Mouse (Mus musculus) Patski (cell line): Measurements from ENCODE around the gene Gm14525. TPM values are rescaled to one million over a fixed set of nuclear protein-coding genes. Genes with fewer than 3 reads are reported as not detected.
"Not testable (repeated sequence)": the region's sequence is repeated elsewhere in the genome, so short reads cannot be mapped to it uniquely, and the experiment has no call there.

Experiments used
- ATAC-seq: fragments of 100-300 bp; one replicate; pipeline ENCODE4 v1.8.0; 2021
- CTCF ChIA-PET: fragments of 350-600 bp; sonication (Branson Sonifier 250); formaldehyde crosslinking; loops from one replicate; lab custom pipeline; 2022; ENCODE audit warnings: inconsistent platforms; lab: Charles Lee
- POLR2A ChIA-PET: fragments of 350-600 bp; sonication (Branson Sonifier 250); formaldehyde crosslinking; loops from one replicate; lab custom pipeline; 2022; ENCODE audit warnings: antibody characterized with exemption, inconsistent platforms; lab: Charles Lee
- DNase-seq: peaks from one replicate; pipeline ENCODE4 v3.0.0-alpha.2; 2011; ENCODE audit warnings: low read depth, low spot score
- H3K27me3 ChIP-seq: fragments of 371-371 bp; one replicate; pipeline ENCODE4 v1.5.1; 2021
- in situ Hi-C: fragments of 300-500 bp; cut with MboI; formaldehyde crosslinking; loops from 3 replicates; pipeline ENCODE4 v1.11.1; 2018; ENCODE audit warnings: low pct_unique_long_range_greater_than_20kb, mixed read lengths
- polyA plus RNA-seq: library from polyadenylated mRNA; unstranded; gene quantifications from one replicate; pipeline ENCODE4 v1.2.3, GENCODE M21; 2021

Gene Gm14525
- polyA plus RNA-seq, result not detected

- in situ Hi-C loops, ATAC-seq, CTCF ChIA-PET, POLR2A ChIA-PET, DNase-seq, H3K27me3 ChIP-seq: not testable (repeated sequence)
Observed at GRCm38 (mm10) chrX:26702538-26702937, at the start of gene Gm14525. Gene Gm14525 (minus strand): TSS chrX:26702638.

Other genes starting within 250 kb of the Gm14525 start
- not detected for gene Slx, start 157.1 kb downstream of the Gm14525 start, polyA plus RNA-seq
- not detected for gene Gm6121, start 233.1 kb upstream of the Gm14525 start, polyA plus RNA-seq